Mouse (Mus musculus) megakaryocyte progenitor cell, adult 5-6 weeks (primary cell): ENCODE measurements around the gene Sh3bp1. TPM values are rescaled to one million over a fixed set of nuclear protein-coding genes. Genes with fewer than 3 reads are reported as not detected.

Source experiments
- ATAC-seq: replicated peaks from 2 replicates; pipeline ENCODE4 v1.8.0; 2016; ENCODE audit warnings: mild to moderate bottlenecking, moderate TSS enrichment, inconsistent platforms; ENCODE audit not compliant: poor library complexity
- total RNA-seq, 2 experiments: library from RNA; stranded (forward) in 1 of 2; stranded (reverse) in 1 of 2; fragments of 157-497, 149-512 nt in 1 of 2; fragments of 200-1000 nt in 1 of 2; gene quantifications; 2 replicates each; pipeline versions ENCODE4 v1.2.3 to v1.2.4; 2015 to 2017

The Sh3bp1 gene
- total RNA-seq, 2 experiments from 2014 or later = 22.9 to 42.5 TPM

DNA sequence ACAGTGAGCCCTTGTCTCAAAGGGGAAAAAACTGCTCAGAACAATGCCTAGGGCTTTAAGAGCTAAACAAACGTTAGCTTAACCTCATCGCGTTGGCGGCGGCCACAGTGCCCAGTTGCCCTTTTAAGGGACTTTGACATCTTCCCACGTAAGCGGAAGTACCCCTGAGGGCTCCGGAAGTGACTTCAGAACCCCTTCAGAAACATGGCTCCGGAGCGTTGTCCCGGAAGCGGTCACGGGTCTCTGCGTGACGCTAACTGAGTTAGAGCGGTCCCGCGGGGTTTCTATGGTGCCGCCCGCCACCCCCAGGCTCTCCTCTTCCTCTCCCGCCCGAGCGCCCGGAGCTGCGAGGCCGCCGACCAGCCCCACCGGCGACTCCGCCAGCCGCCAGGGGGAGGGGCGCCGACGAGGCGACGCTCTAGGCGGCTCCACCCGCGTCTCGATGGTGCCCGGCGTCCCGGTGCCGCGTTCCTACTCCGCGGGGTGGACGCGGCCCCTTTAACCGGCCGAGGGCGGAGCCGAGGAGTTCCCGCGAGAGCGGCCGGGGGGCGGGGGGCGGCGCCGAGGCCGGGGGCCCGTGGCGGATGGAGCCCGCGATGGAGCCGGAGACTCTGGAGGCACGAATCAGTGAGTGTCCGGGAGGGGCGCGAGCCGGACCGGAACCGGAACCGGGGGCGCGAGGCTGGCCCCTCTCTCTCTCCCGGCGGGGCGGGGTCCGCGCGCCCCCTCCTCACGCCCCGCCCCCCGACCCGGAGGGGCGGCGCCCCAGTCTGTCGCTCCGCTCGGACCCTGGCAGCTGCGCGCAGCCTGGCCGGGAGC is 22.4 kb upstream of the Sh3bp1 start, which contains the start of gene Gga1:
TSS of gene Gga1 (plus strand) at position 200 of the 819 bp plus-strand sequence.
- ATAC-seq = peak; percentile 62

DNA sequence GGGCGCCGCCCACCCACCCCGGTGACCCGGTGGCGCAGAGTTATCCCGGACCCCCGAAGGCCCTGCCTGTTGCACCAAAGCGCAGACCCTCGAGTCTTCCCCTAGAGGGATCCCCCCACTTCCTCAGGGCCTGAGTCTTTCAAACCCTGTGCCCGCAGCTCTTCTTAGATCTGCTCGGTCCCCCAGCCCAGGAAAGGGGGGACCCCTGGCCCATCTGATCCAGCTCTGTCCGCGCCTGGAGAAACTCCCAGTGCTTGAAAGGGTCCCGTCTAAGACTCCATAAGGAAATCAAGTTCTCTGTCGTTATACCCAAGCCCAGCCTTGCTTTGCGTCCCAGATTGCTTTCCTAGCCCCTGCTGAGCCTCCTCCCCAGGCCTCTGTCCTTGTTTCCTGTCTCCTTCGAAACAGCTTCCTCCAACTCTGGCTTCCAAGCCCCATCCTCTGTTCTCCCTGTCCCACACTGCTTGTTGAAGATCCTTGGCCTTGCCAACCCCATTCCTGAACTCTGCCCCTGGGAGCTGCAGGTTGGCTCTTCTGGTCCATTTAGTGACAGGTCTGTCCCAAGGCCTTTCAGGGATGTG is 21.7 kb upstream of the Sh3bp1 start:
- ATAC-seq = no peak

DNA sequence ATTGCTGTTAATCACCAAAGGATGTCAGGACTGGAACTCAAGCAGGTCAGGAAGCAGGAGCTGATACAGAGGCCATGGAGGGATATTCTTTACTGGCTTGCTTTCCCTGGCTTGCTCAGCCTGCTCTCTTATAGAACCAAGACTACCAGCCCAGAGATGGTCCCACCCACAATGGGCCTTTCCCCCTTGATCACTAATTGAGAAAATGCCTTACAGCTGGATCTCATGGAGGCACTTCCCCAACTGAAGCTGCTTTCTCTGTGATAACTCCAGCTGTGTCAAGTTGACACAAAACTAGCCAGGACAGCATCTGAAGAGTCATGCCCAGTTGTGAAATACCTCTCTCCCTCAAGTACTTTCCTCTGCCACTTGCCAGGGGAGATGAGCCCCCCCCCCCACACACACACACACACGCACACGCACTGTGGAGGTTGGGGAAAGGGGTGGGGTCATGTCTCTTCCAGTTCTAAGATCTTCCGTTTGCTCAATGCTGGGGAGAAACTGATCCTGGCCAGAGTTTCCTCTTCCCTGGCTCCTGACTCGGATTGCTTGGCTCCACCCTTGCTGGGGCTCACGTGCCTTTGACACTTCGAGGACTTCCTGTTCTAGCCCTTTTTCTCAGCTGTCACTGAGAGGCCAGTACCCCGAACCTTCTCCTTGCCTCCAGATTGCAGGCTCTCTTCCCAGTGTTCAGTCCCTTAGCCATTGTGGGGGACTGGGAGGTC is 20.6 kb upstream of the Sh3bp1 start:
- ATAC-seq = peak; percentile 53

DNA sequence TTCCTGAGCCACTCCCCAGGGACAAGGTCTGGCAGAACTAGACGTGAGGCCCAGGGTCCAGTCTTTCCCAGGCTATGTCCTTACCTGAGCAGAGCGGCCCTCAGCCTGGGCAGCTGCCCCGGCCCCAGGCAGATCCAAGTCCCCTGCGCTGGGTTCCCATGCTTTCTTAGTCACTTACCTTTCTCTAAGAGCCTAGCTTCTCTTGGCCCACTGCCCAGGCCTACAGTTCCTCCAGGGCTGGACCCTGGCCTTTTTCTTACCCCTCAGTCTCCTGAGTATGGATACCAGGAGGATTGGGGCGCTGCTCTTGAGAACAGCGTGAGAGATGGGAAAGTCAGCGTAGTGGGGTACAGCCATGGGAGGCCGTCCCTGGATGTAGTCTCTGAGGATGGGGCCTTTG is 19.1 kb upstream of the Sh3bp1 start:
- no peak for ATAC-seq

DNA sequence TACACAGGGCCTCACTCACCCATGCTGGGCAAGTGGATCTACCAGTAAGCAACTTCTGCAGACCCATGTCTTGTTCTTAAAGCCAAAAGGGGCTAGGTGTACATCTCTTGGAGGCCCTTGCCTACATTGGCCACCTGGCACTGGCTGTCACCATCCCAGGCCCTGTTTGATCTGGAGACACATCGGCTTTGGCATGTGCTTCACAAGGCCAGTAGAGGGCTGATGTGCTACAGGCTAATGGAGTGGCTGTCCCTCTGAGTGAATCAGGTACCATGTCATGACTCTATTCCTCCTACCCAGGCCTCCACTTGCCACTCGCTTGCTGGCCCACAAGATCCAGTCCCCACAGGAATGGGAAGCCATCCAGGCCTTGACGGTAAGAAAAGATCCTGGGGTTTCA is 17.7 kb upstream of the Sh3bp1 start:
- no peak for ATAC-seq

DNA sequence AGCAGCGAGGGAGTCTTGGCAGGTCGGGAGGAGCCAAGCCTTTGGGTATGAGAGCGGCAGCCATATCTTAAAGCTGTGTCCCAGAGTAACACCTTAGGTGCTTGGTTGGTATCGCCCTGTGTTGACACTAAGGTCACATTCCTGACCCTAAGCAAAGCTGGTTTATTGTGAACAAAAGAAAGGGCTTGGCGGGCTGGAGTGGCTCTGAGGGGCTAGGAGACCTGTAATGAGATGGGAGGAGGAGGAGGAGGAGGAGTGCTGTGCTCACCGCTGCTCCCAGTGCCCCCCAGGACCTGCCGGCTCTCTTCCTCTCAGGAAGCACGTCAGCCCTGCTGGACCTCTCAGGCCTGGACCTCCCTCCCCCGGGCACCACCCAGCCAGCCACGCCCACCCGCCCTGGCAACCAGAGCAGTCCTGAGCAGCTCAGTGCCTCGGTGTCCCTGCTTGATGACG is 10.1 kb upstream of the Sh3bp1 start:
- no peak for ATAC-seq

DNA sequence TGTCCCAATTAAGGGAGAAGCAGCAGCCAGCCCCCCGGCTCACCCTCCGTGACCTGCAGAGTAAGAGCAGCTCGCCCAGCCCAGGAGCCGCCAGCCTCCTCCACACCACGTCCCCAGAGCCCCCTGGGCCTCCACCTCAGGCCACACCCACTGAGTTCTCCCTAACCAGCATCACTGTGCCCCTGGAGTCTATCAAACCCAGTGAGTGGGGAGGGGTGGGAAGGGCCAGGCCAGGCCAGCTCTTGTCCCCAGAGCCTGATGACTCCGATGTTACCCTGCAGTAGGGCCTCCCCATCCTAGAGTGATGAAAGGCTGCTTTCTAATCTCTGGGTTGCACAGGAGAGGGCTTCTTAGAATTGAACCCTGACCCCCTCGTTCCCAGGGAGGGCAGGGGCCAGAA is 7.1 kb upstream of the Sh3bp1 start:
- no peak for ATAC-seq

DNA sequence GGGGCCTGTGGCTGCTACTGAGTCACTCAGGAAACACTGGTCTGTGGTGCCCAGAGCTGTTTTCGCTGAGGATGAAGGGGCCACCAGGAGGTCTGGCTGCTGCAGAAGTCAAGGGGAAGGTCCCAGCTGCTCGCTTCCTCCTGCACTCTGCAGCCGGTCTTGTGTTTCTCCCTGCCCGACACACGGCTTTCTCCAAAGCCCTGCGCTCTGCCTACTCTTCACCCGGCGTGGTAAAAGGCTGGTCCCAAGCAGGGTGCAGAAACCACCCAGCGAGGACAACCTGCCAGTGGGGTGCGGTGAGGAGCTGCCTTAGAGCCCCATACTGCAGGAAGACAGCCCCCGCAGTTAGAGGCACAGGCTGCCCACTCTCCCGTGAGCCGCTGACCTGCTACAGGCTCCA is 4.8 kb upstream of the Sh3bp1 start:
- peak; percentile 26; the same call in 1 of the 2 replicates for ATAC-seq

DNA sequence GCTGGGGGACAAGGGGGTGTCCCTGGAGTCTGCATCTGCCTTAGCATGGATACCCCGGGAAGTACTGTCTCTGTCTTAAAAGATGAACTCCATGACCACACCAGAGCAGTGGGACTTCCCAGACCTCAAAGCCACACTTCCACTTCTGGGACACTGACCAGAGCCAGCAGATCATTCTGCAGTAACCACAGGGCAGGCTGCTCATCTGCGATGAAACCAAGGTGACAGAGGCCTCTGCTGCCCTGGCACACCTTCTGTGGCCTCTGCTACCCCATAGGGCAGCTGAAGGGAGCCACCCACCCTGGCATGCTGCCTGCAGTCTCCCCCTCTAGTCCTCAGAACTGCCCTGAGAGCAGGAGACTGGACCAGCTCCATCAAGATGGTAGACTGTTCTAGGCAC is 3.8 kb upstream of the Sh3bp1 start:
- no peak for ATAC-seq

DNA sequence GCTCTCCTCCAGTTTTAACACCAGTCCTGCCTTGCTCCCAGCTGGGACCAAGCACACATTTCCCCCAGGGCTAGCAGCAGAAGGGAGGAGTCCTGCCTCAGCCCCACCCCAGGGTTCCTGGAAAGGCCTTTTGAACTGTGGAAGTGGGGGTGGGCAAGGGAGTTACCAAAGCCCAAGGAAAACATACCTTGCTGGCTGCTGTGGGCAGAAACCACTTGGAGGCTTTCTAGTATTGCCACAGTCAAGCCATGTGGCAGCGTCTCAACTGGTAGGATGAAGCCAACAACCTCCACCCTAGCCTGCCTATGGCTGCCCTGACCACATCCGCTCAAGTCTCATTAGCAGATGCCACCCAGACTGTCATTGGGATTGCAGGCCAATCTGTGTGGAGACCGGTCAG is 3.4 kb upstream of the Sh3bp1 start:
- ATAC-seq = peak; percentile 29

DNA sequence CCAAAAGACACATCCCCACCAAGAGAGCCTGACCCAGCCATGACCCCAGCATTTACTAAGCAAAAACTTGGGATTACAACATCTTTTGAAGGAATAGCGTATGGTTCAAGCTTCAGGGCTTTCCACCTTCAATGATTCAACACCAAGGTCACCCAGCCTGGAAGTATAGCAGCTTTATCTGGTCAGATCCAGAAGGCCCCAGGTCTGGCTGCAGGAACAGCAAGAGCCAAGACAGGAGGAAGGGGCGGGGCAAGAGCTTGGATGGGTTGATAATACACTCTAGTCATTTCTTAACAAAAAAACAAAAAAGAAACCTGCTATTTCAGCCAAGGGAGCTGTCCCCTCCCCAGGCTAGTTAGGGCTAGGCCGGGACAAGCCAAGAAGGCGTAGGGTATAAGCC is 2.1 kb upstream of the Sh3bp1 start:
- ATAC-seq = peak; percentile 18

DNA sequence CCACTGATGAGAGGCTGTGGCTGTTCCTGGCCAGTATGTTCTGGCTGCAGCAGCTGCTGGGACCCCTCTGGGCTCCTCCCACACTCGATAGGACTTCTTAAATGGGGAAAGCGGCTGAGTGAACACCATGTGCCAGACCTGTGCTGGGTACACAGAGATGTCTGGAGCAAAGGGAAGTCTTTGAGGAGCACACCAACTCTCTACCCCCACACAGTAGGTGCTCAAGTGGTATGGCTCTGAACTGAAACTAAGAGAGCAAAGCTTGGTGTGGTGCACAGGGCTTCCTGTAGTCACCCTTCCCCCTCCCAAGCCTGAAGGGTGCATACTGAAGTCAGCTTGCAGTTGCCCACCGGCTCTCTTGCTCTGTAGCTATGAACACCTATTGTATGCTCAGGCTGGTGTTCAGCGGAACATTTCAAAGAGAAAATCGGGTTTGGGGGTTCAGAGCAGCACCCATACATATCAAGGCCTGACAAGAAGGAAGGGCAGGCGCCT is 1.0 kb upstream of the Sh3bp1 start:
- ATAC-seq = no peak

DNA sequence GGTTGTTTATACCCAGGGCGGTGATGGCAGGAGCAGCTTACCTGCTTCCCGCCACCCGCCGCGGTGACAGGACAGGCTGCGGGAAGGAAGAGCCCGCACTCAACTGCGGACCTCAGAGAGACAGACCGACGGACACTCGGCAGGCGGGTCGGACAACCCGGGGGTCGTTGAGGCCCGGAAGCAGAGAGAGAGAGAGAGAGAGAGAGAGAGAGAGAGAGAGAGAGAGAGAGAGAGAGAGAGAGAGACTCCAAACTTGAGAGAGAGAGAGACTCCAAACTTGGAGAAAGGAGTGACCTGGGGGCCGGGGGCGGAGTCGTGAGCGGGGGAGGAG is 194 bp upstream of the Sh3bp1 start, which contains the start of gene Gm49510:
TSS of gene Gm49510 (plus strand) at position 259 of the 331 bp plus-strand sequence.
- ATAC-seq = no peak

DNA sequence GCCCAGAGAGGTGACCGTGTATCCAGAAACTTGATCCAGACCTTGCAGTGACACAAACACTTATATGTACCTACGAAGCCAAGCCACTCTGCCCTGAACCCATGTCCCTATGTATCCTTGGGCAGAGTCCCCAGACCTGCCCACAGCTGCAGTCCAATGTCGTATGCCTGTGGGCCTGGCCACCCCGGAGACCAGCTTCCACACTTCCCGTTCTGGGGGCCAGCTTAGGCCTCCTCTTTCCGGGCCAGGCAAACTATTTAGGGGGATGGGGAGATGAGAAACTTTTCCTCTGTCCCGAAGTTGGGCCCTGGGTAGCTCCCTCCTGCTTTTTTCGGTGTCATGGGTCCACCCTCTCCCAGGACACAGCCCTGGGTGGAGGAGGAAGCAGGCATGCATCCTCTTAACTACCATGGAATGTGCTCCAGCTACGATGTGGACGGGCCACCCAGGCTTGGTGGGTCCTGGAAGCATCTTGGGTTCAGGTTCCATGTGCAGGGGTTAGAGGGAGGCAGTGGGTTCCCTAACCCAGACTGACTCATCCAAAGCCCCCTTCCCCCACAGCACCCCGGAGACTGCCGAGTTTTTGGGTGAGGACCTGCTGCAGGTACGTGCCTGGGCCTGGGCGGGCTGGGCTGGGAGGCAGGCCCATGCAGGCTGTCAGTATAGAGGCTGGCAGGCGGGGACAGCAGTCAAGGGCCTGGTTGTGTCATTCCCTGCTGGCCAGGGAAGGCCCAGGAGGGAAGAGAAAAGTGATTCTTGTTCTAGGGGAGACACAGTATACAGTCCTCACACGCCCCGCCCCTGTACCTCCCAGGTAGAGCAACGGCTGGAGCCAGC is 1.2 kb downstream of the Sh3bp1 start:
- ATAC-seq = no peak

DNA sequence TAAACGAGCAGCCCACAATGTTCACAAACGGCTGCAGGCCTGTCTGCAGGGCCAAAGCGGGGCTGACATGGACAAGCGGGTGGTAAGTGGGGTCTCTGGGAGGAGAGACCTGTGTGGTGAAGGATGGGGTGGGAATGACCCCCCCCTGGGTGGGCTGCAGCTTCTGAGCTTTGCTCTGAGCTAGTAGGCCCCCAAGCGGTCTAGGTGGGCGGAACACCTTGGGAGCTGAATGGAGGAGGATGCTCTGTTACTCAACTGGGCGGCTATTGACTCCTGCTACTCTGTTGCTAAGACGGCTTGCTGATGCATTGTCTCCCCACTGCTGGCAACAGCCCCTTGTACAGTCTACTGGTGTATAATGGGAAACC is 1.8 kb downstream of the Sh3bp1 start:
- ATAC-seq = no peak

DNA sequence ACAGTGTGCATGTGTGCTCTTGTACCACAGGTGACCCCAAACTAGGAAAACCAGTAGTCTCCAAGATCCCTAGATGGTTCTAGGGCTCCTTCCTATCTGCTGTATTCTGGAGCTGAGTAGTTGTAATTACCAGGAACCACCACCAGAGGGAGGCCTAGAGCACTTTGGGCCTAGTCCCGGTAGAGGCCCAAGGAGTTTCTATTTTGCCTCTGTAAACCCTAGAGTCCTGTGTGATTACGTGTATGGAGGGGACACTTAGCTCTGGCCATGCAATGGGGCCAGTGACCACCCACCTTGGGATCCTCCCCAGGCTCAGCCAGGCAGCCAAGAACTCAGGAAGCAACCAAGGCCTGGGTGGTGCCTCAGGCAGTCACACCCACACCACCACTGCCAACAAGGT is 3.7 kb downstream of the Sh3bp1 start:
- ATAC-seq = peak; percentile 63

DNA sequence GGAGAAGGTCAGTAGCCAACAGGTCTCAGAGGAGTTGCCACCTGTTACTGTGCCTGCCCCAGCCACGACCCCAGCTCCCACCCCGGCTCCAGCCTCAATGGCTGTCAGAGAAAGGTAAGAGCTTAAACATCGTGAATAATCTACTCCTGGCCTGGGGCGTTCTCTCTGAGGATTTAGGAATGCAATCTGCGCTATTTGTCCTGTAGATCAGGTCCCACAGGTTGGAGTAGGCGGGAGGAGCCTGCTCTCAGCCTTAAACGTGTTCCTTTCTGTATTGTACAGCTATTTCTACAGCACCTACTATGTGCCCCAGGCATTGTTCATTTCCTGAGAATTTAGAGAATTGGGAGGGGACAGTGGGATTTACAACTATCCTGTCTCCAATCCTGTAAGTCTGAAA is 8.8 kb downstream of the Sh3bp1 start:
- ATAC-seq = no peak

DNA sequence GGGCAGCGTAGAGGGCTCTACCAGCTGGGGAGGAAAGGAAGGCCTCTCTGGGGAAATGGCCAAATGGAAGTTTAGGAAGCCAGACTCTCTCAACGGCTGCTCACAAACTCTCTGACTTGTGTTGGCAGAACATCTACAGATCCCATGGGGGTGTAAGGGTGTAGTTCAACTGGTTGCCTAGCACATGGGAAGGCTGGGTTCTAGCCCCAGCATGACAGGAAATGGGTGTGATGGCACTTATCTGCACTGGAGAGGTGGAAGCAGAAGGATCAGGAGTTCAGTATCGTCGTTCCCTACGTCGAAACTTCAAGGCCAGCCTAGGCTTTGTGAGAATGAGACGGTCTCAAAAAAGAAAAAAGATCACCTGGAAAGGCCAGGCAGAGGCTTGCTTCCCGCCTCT is 9.4 kb downstream of the Sh3bp1 start:
- ATAC-seq = no peak

DNA sequence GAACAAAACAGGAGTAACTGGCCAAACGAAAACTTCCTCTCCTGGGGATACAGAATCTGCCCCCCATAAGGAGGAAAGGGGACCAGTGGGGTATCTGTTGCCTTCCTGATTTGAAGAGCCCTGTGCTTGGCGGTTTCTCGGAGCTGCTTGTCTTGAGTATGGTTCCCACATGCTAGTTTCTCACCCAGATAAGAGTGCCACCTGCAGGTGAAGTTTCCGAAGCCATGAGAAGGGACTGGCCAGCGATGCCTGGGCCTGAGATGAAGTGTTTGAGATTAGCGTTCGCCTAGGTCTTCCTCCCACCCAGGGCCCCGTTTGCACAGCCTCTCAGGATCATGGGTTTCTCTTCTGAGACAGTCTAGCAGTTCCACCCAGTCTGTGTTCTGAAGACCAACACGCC is 12.5 kb downstream of the Sh3bp1 start:
- ATAC-seq = peak; percentile 22; the same call in 1 of the 2 replicates

DNA sequence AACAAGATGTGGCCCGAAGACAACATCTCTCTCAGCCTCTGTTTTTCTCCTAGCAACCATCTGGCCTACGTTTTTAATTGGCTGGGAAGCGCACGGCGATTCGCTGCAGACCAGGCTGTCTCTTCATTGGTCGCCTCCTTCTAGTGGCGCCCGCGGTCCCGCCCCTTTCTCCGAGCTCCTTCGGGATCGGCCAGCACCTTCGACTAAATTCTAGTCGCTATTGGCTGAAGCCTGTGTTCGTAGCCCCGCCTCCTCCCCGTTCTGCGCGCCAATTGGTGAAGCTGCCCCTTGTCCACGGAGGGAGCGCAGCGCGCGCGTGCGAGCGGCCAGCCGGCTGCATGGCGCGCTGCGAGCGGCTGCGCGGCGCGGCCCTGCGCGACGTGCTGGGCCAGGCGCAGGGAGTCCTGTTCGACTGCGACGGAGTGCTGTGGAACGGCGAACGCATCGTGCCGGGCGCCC is 14.1 kb downstream of the Sh3bp1 start, which contains the start of gene Pdxp:
TSS of gene Pdxp (plus strand) at position 288 of the 459 bp plus-strand sequence.
- peak; percentile 90 for ATAC-seq
